Mouse (Mus musculus): ENCODE measurements at regions not wholly inside any gene's neighbourhood (a gene's known extent, or its start where the extent isn't known, plus 50 kb on each side); places are given as distances from the start of the nearest gene placed in this dataset.

DNA sequence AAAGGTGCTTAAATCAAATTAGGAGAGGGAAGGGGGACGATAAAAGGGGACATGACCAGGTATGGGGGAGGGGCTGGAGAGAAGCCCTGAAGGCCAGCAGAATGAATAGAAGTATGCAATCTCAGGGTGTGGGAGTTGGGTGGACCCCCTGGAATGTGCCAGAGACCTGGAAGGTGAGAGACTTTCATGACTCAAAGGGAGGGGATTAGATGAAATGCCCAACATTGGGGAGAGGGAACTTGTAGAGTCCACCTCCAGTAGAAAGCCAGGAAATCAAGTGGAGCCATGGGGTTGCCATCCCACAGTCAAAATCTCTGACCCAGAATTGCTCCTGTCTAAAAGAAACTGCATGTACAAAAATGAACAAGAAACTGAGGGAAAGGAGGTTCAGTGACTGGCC is 666.5 kb downstream of the Cps1 start:
- DNase-seq (ENCODE audit: extremely low spot score in 1 of 2, low spot score in 1 of 2), result no peak

DNA sequence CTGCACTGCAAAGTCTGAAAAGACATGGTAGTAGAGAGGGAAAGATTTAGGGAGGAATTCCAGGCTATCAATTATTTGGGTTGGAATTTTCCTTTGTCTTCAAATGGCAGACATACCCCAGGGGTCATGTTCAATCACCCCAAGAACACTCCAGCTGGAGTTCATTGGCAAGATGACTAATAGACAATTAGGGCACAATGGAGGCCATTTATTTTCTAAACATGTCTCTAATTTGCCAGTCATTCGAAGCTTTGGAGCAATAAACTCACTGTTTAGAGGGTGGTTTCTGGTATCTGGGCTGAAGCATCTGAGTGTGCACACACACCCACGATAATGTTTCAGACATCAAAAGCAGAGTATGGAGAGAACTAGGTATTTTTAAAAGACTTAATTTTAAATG is 672.2 kb downstream of the Cps1 start:
- peak; percentile 9 to 12 for DNase-seq (ENCODE audit: extremely low spot score in 1 of 2, low spot score in 1 of 2)

DNA sequence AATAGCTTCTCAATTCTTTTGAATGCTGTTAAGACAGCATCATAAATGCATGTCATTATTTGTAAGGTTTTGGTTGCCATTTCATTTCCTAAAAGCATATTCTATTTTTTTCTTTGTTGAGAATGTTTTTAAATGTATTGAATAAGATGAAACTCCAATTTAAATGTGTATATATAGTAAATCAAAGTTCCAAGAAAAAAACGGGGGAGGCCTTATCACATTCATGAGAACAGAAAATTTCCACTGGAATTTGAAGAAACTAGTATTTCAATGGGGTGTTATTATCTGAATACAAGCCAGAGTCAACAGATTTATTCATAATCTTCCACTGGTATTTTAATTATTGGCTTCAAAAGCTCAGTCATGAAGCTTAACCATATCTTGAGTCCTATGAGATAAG is 672.7 kb downstream of the Cps1 start:
- DNase-seq (ENCODE audit: extremely low spot score in 1 of 2, low spot score in 1 of 2), result no peak

DNA sequence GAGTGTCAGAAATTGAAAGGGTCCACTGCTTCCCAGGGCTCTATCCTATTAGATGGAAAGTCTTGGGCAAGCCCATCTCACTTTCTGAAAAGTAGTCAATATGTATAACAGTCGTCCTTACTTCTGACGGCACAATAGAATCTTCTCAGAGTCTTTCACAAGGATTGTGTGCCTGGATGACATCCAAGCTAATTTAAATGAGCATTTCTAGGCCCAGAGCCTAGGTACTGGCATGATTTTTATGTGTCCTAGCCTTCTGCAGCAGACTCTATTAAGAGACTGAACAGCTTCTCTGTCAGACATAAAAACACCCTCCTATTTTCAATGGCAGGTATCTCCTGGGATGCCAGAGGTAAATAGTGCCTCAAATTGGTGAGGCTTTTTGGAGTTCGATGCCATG is 680.5 kb downstream of the Cps1 start:
- DNase-seq (ENCODE audit: extremely low spot score in 1 of 2, low spot score in 1 of 2), result no peak

DNA sequence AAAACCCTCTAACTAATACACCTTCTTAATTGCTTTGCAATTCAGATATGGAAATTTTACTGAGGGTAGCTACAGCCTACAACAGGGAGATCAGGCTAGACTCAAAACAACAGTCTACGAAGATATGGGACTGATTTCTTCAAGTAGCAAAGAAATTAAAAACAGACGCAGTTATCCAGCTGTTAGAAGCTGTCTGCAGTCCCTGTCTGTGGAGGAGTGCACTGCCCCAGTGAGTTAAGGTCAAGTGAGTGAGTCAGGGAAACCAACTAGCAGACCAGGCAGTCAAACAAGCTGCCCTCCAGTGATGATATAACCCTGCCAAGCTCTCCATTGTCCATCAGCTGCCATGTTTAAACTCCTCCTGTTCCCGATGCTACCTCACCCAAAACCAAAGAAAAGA is 697.3 kb downstream of the Cps1 start:
- DNase-seq (ENCODE audit: extremely low spot score in 1 of 2, low spot score in 1 of 2), result no peak

DNA sequence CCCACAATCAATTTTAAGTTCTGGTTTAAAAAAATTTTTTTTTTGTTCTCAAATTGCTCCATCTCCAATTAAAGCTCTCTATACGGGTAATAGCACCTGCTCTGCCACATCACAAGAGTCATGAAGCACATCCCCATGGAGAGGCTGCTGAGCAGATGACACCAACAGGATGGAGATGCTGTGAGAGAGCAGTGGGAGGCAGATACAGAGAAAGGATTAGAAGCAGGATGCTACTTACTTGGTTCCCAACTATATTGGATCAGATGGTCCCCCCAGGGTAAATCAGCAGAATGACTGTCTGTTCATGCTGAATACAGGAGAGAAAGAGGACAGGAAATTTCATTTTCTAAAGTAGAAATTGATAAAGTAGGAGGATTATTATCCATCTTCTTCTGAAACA is 725.2 kb downstream of the Cps1 start:
- no peak for DNase-seq (ENCODE audit: extremely low spot score in 1 of 2, low spot score in 1 of 2)

DNA sequence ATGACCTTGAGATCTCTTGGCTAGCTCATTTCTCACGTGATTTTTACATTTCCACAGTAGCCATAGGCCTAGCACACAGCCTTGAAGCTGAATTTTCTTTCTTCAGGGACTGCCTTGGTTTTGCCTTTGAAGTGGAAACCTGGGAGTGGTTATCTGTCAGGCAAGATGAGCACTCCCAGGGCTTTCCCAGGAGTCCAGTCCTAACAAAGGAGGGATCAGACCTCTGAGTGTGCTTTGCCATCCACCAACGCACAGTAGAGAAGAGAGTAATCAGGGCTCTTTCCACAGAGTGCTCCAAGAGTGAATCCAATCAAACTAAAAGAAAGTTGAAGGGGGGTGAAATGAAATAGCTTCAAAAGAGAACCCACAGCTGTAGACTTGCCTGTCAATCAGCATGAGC is 770.7 kb downstream of the Cps1 start:
- DNase-seq (ENCODE audit: extremely low spot score in 1 of 2, low spot score in 1 of 2), result no peak

DNA sequence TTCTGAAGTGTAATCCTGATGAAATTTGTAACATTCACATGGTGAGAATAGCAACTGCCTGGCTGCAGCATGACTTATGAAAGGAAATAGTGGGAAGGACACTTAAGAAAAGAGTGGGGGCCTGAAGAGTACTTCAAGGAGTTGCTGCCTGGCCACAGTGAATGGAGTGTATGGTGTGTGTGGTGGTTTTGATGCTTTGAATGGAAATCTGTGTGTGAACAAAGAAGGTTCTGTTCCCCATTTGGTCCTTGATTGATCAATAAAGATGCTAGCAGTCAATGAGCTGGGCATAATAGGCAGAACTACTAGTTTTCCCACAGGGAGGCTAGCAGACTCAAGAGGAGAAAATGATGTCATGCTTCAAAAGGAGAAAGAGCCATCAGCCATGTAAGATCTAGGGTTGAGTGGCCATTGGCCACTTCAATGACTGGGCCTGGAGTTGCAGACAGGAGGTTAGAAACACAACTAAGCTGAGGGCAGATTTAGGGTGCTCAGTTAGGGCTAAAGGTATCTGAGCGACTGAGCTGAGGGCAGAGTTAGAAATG is 772.0 kb downstream of the Cps1 start:
- no peak for DNase-seq (ENCODE audit: extremely low spot score in 1 of 2, low spot score in 1 of 2)

DNA sequence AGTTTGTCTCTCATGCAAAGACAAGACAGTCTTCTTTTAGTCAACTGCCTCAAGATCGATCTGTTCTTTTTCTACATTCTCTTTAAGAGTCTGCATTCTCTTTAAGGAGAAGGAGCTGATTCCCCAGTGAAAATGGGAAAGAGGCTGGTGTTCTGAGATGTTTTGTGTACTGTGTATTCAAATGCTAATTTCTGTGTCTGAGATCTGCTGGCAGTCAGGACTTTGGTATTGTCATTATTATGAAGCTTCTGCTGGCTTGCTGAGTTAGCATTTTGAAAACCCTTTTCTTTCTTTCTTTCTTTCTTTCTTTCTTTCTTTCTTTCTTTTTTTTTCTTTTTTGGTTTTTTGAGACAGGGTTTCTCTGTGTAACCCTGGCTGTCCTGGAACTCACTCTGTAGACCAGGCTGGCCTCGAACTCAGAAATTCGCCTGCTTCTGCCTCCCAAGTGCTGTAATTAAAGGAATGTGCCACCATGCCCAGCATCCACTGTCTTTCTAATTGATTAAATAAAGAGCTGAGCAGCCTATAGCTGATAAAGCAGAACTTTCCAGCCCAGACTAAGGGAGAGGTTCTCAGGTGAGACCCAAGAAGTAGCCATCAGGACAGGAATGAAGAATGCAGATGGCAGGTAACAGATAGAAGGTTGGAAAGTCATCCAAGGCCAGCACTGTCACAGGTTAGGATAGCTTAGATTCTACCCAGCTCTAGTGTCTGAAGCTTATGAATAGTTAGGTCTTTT is 813.1 kb downstream of the Cps1 start:
- DNase-seq (ENCODE audit: extremely low spot score in 1 of 2, low spot score in 1 of 2), result no peak

DNA sequence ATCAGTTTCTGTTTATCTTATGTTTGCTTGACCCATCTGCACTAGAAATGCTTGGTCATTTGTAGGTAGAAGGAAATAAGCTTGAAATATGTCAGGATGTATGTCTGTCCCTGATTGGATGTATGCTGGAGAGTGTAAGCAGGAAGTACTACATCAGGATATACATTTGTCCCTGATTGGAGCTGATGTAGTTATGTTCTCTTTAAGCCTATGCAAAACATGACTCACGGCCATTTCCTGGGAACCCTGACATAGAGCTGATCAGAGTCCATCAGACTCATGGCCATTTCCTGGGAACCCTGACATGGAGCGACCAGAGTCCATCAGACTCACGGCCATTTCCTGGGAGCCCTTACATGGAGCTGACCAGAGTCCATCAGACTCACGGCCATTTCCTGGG is 858.6 kb downstream of the Cps1 start:
- DNase-seq (ENCODE audit: extremely low spot score in 1 of 2, low spot score in 1 of 2), result no peak

Measured in frontal cortex, adult 2 months (tissue).